9 mouse cellular contexts compared by ENCODE assay signal in genomic region chr14:31252091-31252490, GRCm38 (mm10). TPM values are rescaled to one million over a fixed set of nuclear protein-coding genes. Genes with fewer than 3 reads are reported as not detected.
DNase-seq lines count a peak whose midpoint lies in the region; ATAC-seq and TF ChIP-seq lines count a peak whose summit lies in the region.
"Had no signal": no experiment of that assay in that cellular context is flagged by ENCODE, and none has a peak within 500 bp of the region (broad histone marks: within the 10 kb centered on the region; RNA-seq: fewer than 3 reads in every experiment).

No protein-coding gene starts in this region.

- peak overlapping the region; percentile 97 for H3K4me3 ChIP-seq in kidney, embryonic 16.5 days (ENCODE audit: low read length)
- peak overlapping the region; percentile 88 for H3K4me3 ChIP-seq in embryonic facial prominence, embryonic 10.5 days
- peak overlapping the region; percentile 87 for H3K4me3 ChIP-seq in hindbrain, embryonic 16.5 days (ENCODE audit: low read length)
- peak overlapping the region; percentile 86 for H3K4me3 ChIP-seq in midbrain, postnatal 0 days (ENCODE audit: low read depth, low read length)

- TF ChIP-seq CTCF in midbrain, postnatal 0 days (IDR thresholded peaks at IDR 0.05): no peak

- no peaks in the 10 kb centered on the region for H3K27me3 ChIP-seq in kidney, embryonic 16.5 days (ENCODE audit: insufficient read depth, low read length)
- no peaks in the 10 kb centered on the region for H3K27me3 ChIP-seq in embryonic facial prominence, embryonic 10.5 days (replicated peaks; ENCODE audit: low read depth, poor library complexity, severe bottlenecking)
- H3K27me3 ChIP-seq in hindbrain, embryonic 16.5 days (replicated peaks; ENCODE audit: control insufficient read depth, insufficient read depth, low read length): no peaks in the 10 kb centered on the region
- H3K27me3 ChIP-seq in midbrain, postnatal 0 days (ENCODE audit: insufficient read depth, low read length): no peaks in the 10 kb centered on the region

- no peaks in the 10 kb centered on the region for H3K9me3 ChIP-seq in kidney, embryonic 16.5 days (ENCODE audit: low read length)
- no peaks in the 10 kb centered on the region for H3K9me3 ChIP-seq in embryonic facial prominence, embryonic 10.5 days
- H3K9me3 ChIP-seq in hindbrain, embryonic 16.5 days (ENCODE audit: control insufficient read depth, low read length): no peaks in the 10 kb centered on the region
- no peaks in the 10 kb centered on the region for H3K9me3 ChIP-seq in midbrain, postnatal 0 days (ENCODE audit: low read length)

- H3K4me2 ChIP-seq in kidney, embryonic 16.5 days (replicated peaks; ENCODE audit: low read depth, low read length): peak overlapping the region; percentile 86
- H3K4me2 ChIP-seq in hindbrain, embryonic 16.5 days (ENCODE audit: low read length): peak overlapping the region; percentile 77
- H3K4me2 ChIP-seq in midbrain, postnatal 0 days (ENCODE audit: low read depth, low read length, poor library complexity, severe bottlenecking): peak overlapping the region; percentile 85

- peaks cover 39% of the 10 kb centered on the region for H3K36me3 ChIP-seq in kidney, embryonic 16.5 days (ENCODE audit: insufficient read depth, low read length)
- peaks cover 47% of the 10 kb centered on the region for H3K36me3 ChIP-seq in embryonic facial prominence, embryonic 10.5 days (replicated peaks)
- peaks cover 32% of the 10 kb centered on the region for H3K36me3 ChIP-seq in hindbrain, embryonic 16.5 days (ENCODE audit: control insufficient read depth, insufficient read depth, low read length)
- peaks cover 41% of the 10 kb centered on the region for H3K36me3 ChIP-seq in midbrain, postnatal 0 days (ENCODE audit: insufficient read depth, low read length)

- WGBS in kidney, embryonic 16.5 days: 89% methylated on average over 5 of the region's 5 CpGs
- 88% methylated on average over 5 of the region's 5 CpGs for WGBS in embryonic facial prominence, embryonic 10.5 days
- 91% methylated on average over 5 of the region's 5 CpGs for WGBS in hindbrain, embryonic 16.5 days
- 93% methylated on average over 5 of the region's 5 CpGs for WGBS in midbrain, postnatal 0 days

- peak overlapping the region; percentile 98 for H3K9ac ChIP-seq in kidney, embryonic 16.5 days (replicated peaks; ENCODE audit: low read length)
- H3K9ac ChIP-seq in hindbrain, embryonic 16.5 days (ENCODE audit: low read depth, low read length): peak overlapping the region; percentile 94
- H3K9ac ChIP-seq in midbrain, postnatal 0 days (replicated peaks; ENCODE audit: low read length, poor library complexity, severe bottlenecking): peak overlapping the region; percentile 92

- H3K4me1 ChIP-seq in kidney, embryonic 16.5 days (ENCODE audit: insufficient read depth, low read length): peaks cover 15% of the 10 kb centered on the region
- H3K4me1 ChIP-seq in embryonic facial prominence, embryonic 10.5 days: peaks cover 26% of the 10 kb centered on the region
- H3K4me1 ChIP-seq in hindbrain, embryonic 16.5 days (ENCODE audit: control insufficient read depth, insufficient read depth, low read depth, low read length): peaks cover 9% of the 10 kb centered on the region
- H3K4me1 ChIP-seq in midbrain, postnatal 0 days (ENCODE audit: insufficient read depth, low read length): peaks cover 10% of the 10 kb centered on the region

- DNase-seq in kidney, adult 9 months: no peak
- no peak for DNase-seq in embryonic facial prominence, embryonic 10.5 days (ENCODE audit: low spot score)
- DNase-seq in midbrain, postnatal 0 days (ENCODE audit: low spot score): no peak
- DNase-seq in cerebellum, postnatal 36 days: no peak
- DNase-seq in ovary, postnatal 36 days (ENCODE audit: low spot score): no peak
- DNase-seq in gastrocnemius, adult 18-20 months (ENCODE audit: low spot score): no peak
- DNase-seq: kidney, postnatal 4 days had no signal

- ATAC-seq in kidney, embryonic 16.5 days (ENCODE audit: low FRiP score, low TSS enrichment): no peak
- no peak for ATAC-seq in hindbrain, embryonic 16.5 days
- no peak for ATAC-seq in midbrain, postnatal 0 days (ENCODE audit: low FRiP score)

- no peak overlapping the region for H3K27ac ChIP-seq in kidney, embryonic 16.5 days (ENCODE audit: low read length)
- H3K27ac ChIP-seq in embryonic facial prominence, embryonic 10.5 days (replicated peaks): peak overlapping the region; percentile 97
- no peak overlapping the region for H3K27ac ChIP-seq in hindbrain, embryonic 16.5 days (ENCODE audit: low read depth, low read length)
- H3K27ac ChIP-seq in midbrain, postnatal 0 days (ENCODE audit: low read depth, low read length): no peak overlapping the region

RNA-seq across cellular contexts. Expression of gene Bap1, which starts 0.8 kb away (rescaled TPM):
- 105 and 106 TPM in 2 replicates for polyA plus RNA-seq in kidney, embryonic 16.5 days (2015; fragmentation: Nextera tagmentation; extraction: Ambion mirVana)
- 139 and 144 TPM in 2 replicates for polyA plus RNA-seq in embryonic facial prominence, embryonic 10.5 days (2016; fragmentation: Nextera tagmentation; extraction: Ambion mirVana)
- 102 and 120 TPM in 2 replicates for polyA plus RNA-seq in hindbrain, embryonic 16.5 days (2015; fragmentation: Nextera tagmentation; extraction: Ambion mirVana)
- 103 and 128 TPM in 2 replicates for total RNA-seq in midbrain, postnatal 0 days (2014; rRNA removed)
- 112 and 116 TPM in 2 replicates for polyA plus RNA-seq in midbrain, postnatal 0 days (2015; fragmentation: Nextera tagmentation; extraction: Ambion mirVana)
- total RNA-seq in gastrocnemius, adult 18-20 months (2021): 10 to 100 TPM; 40.7 to 46.8 TPM

RNA-seq across cellular contexts. Expression of gene Phf7, which starts 1.0 kb away (rescaled TPM):
- polyA plus RNA-seq in kidney, embryonic 16.5 days (2015; fragmentation: Nextera tagmentation; extraction: Ambion mirVana): 13.9 TPM in 2 replicates
- polyA plus RNA-seq in embryonic facial prominence, embryonic 10.5 days (2016; fragmentation: Nextera tagmentation; extraction: Ambion mirVana): 12.0 and 12.8 TPM in 2 replicates
- polyA plus RNA-seq in hindbrain, embryonic 16.5 days (2015; fragmentation: Nextera tagmentation; extraction: Ambion mirVana): 7.8 and 9.8 TPM in 2 replicates
- 4.4 and 6.6 TPM in 2 replicates for total RNA-seq in midbrain, postnatal 0 days (2014; rRNA removed)
- 8.7 and 10.2 TPM in 2 replicates for polyA plus RNA-seq in midbrain, postnatal 0 days (2015; fragmentation: Nextera tagmentation; extraction: Ambion mirVana)
- 10 to 100 TPM in 1 of 2 experiments, 1 to 10 TPM in 1; 9.2 to 10.8 TPM for total RNA-seq in gastrocnemius, adult 18-20 months (2021)

RNA-seq across cellular contexts. Expression of gene Sema3g, which starts 34.4 kb away (rescaled TPM):
- 5.3 and 5.4 TPM in 2 replicates for polyA plus RNA-seq in kidney, embryonic 16.5 days (2015; fragmentation: Nextera tagmentation; extraction: Ambion mirVana)
- 0.76 and 0.79 TPM in 2 replicates for polyA plus RNA-seq in embryonic facial prominence, embryonic 10.5 days (2016; fragmentation: Nextera tagmentation; extraction: Ambion mirVana)
- polyA plus RNA-seq in hindbrain, embryonic 16.5 days (2015; fragmentation: Nextera tagmentation; extraction: Ambion mirVana): 0.61 and 0.66 TPM in 2 replicates
- 3.1 and 4.1 TPM in 2 replicates for total RNA-seq in midbrain, postnatal 0 days (2014; rRNA removed)
- polyA plus RNA-seq in midbrain, postnatal 0 days (2015; fragmentation: Nextera tagmentation; extraction: Ambion mirVana): 0.36 and 0.44 TPM in 2 replicates
- 1 to 10 TPM; 5.8 to 7.0 TPM for total RNA-seq in gastrocnemius, adult 18-20 months (2021)

RNA-seq across cellular contexts. Expression of gene Nisch, which starts 35.3 kb away (rescaled TPM):
- 419 and 421 TPM in 2 replicates for polyA plus RNA-seq in kidney, embryonic 16.5 days (2015; fragmentation: Nextera tagmentation; extraction: Ambion mirVana)
- 476 and 493 TPM in 2 replicates for polyA plus RNA-seq in embryonic facial prominence, embryonic 10.5 days (2016; fragmentation: Nextera tagmentation; extraction: Ambion mirVana)
- polyA plus RNA-seq in hindbrain, embryonic 16.5 days (2015; fragmentation: Nextera tagmentation; extraction: Ambion mirVana): 304 and 382 TPM in 2 replicates
- 391 and 398 TPM in 2 replicates for total RNA-seq in midbrain, postnatal 0 days (2014; rRNA removed)
- polyA plus RNA-seq in midbrain, postnatal 0 days (2015; fragmentation: Nextera tagmentation; extraction: Ambion mirVana): 261 and 274 TPM in 2 replicates
- total RNA-seq in gastrocnemius, adult 18-20 months (2021): 10 to 100 TPM; 52.3 to 59.6 TPM

RNA-seq across cellular contexts. Expression of gene Tnnc1, which starts 44.0 kb away (rescaled TPM):
- polyA plus RNA-seq in kidney, embryonic 16.5 days (2015; fragmentation: Nextera tagmentation; extraction: Ambion mirVana): 10.2 and 10.6 TPM in 2 replicates
- 3.0 and 6.2 TPM in 2 replicates for polyA plus RNA-seq in embryonic facial prominence, embryonic 10.5 days (2016; fragmentation: Nextera tagmentation; extraction: Ambion mirVana)
- polyA plus RNA-seq in hindbrain, embryonic 16.5 days (2015; fragmentation: Nextera tagmentation; extraction: Ambion mirVana): 2.3 and 15.0 TPM in 2 replicates
- total RNA-seq in midbrain, postnatal 0 days (2014; rRNA removed): 1.9 and 7.4 TPM in 2 replicates
- polyA plus RNA-seq in midbrain, postnatal 0 days (2015; fragmentation: Nextera tagmentation; extraction: Ambion mirVana): 4.6 and 4.8 TPM in 2 replicates
- 100 to 1,000 TPM; 566 to 705 TPM for total RNA-seq in gastrocnemius, adult 18-20 months (2021)
